Mouse (Mus musculus) lung, adult 2 months (tissue): ENCODE measurements around the gene Vasn.

ENCODE experiments used
- CTCF ChIP-seq: fragments of 200-500 bp; IDR thresholded peaks from 2 replicates; pipeline ENCODE4 v1.5.1; 2011; ENCODE audit warnings: mild to moderate bottlenecking, low read length, control low read depth; ENCODE audit not compliant: insufficient read depth
- POLR2A ChIP-seq: fragments of 200-500 bp; IDR thresholded peaks from 2 replicates; pipeline ENCODE4 v1.6.1; 2011; ENCODE audit warnings: low read depth, mild to moderate bottlenecking, control low read depth, low read length, borderline replicate concordance; ENCODE audit errors: extremely low read depth

GRCm38 (mm10) chr16:4632050-4632449 is 7.7 kb upstream of the Vasn start:
- TF ChIP-seq CTCF (0 out of 2 replicates have a peak, but pooled peaks have one; percentile 25), POLR2A (no peak)
